Mouse (Mus musculus) midbrain, postnatal 0 days (tissue): ENCODE measurements at regions not wholly inside any gene's neighbourhood (a gene's known extent, or its start where the extent isn't known, plus 50 kb on each side); places are given as distances from the start of the nearest gene placed in this dataset.

Source experiments
- ATAC-seq: fragments of 200-750 bp; cut with Nextera tagmentation; 2 replicates; pipeline ENCODE4 v1.8.0; 2017; ENCODE audit warnings: moderate number of reproducible peaks, mild to moderate bottlenecking, moderate TSS enrichment, moderate library complexity; ENCODE audit not compliant: low FRiP score
- DNase-seq: peaks from one replicate; pipeline ENCODE4 v3.0.0-alpha.2; 2015; ENCODE audit warnings: low spot score
- H3K27ac ChIP-seq: fragments of 300-500 bp; sonication (generic); 2 replicates; pipeline ENCODE4 v1.5.1; 2014; ENCODE audit warnings: low read depth, mild to moderate bottlenecking, low read length, mixed read lengths
- H3K27me3 ChIP-seq: fragments of 300-500 bp; sonication (generic); 2 replicates; pipeline ENCODE4 v1.6.1; 2014; ENCODE audit warnings: low read length, control low read depth, mixed read lengths; ENCODE audit not compliant: insufficient read depth
- H3K36me3 ChIP-seq: fragments of 300-500 bp; sonication (generic); 2 replicates; pipeline ENCODE4 v1.6.1; 2014; ENCODE audit warnings: low read length, control low read depth, mixed read lengths; ENCODE audit not compliant: insufficient read depth
- H3K4me1 ChIP-seq: fragments of 300-500 bp; sonication (generic); 2 replicates; pipeline ENCODE4 v1.6.1; 2014; ENCODE audit warnings: mild to moderate bottlenecking, control low read depth, antibody characterized with exemption, low read length, mixed read lengths; ENCODE audit not compliant: insufficient read depth
- H3K4me2 ChIP-seq: fragments of 300-500 bp; sonication (generic); 2 replicates; pipeline ENCODE4 v1.6.1; 2014; ENCODE audit warnings: low read depth, mild to moderate bottlenecking, low read length, mixed read lengths; ENCODE audit not compliant: poor library complexity, severe bottlenecking
- H3K4me3 ChIP-seq: fragments of 300-500 bp; sonication (generic); 2 replicates; pipeline ENCODE4 v1.5.1; 2014; ENCODE audit warnings: low read depth, mild to moderate bottlenecking, low read length, moderate library complexity
- H3K9ac ChIP-seq: fragments of 300-500 bp; sonication (generic); replicated peaks from 2 replicates; pipeline ENCODE4 v1.6.1; 2014; ENCODE audit warnings: mild to moderate bottlenecking, low read length, moderate library complexity, mixed read lengths; ENCODE audit not compliant: poor library complexity, severe bottlenecking
- H3K9me3 ChIP-seq: fragments of 300-500 bp; sonication (generic); 2 replicates; pipeline ENCODE4 v1.6.1; 2016; ENCODE audit warnings: low read length, control low read depth
- CTCF ChIP-seq: IDR thresholded peaks from 2 replicates; pipeline ENCODE4 v1.5.1; 2016; ENCODE audit warnings: antibody characterized with exemption, mild to moderate bottlenecking
- WGBS: fragments of 180-500 bp; shearing (Covaris S2); extraction: QIAGEN DNeasy Blood & Tissue Kit; methylation state at CpG from one replicate; pipeline ENCODE4 v1.1.7; 2014; 5-methylcytosine and 5-hydroxymethylcytosine counted together

- Histone ChIP-seq H3K9ac (no peak overlapping the region), H3K27me3 (no peaks in the 10 kb centered on the region), H3K36me3 (no peaks in the 10 kb centered on the region), H3K9me3 (no peaks in the 10 kb centered on the region), H3K4me2 (peak overlapping the region; percentile 28), H3K4me3 (0 out of 2 replicates have a peak overlapping the region, but pooled peaks have one; percentile 3), H3K4me1 (0 out of 2 replicates have a peak, but pooled peaks cover 5% of the 10 kb centered on the region), H3K27ac (no peak overlapping the region)
- no peak for ATAC-seq
- 33% methylated on average over 23 of the region's 23 CpGs for WGBS
- TF ChIP-seq CTCF: no peak
- DNase-seq: peak; percentile 50
Measured at GRCm38 (mm10) chr7:136007796-136008455, 291.8 kb upstream of the Mki67 start.

GRCm38 (mm10) chr7:136008486-136008885 is 292.3 kb upstream of the Mki67 start:
- H3K4me3 ChIP-seq: no peak overlapping the region
- TF ChIP-seq CTCF: no peak
- H3K4me2 ChIP-seq: peak overlapping the region; percentile 28
- H3K9me3 ChIP-seq: no peaks in the 10 kb centered on the region
- DNase-seq (no peak), ATAC-seq (no peak)
- 33% methylated on average over 6 of the region's 6 CpGs for WGBS
- no peak overlapping the region for H3K9ac ChIP-seq
- no peaks in the 10 kb centered on the region for H3K36me3 ChIP-seq
- H3K4me1 ChIP-seq: 0 out of 2 replicates have a peak, but pooled peaks cover 5% of the 10 kb centered on the region
- H3K27me3 ChIP-seq: no peaks in the 10 kb centered on the region
- no peak overlapping the region for H3K27ac ChIP-seq

- Histone ChIP-seq H3K4me2 (no peak overlapping the region), H3K4me1 (0 out of 2 replicates have a peak, but pooled peaks cover 5% of the 10 kb centered on the region), H3K9me3 (no peaks in the 10 kb centered on the region), H3K4me3 (no peak overlapping the region), H3K9ac (no peak overlapping the region), H3K27me3 (no peaks in the 10 kb centered on the region), H3K27ac (no peak overlapping the region), H3K36me3 (no peaks in the 10 kb centered on the region)
- peak; percentile 70; the same call in 1 of the 2 replicates for ATAC-seq
- WGBS: 69% methylated on average over 7 of the region's 7 CpGs
- TF ChIP-seq CTCF: peak; percentile 65
- peak; percentile 89 for DNase-seq
Measured at GRCm38 (mm10) chr7:136010013-136010412, 293.9 kb upstream of the Mki67 start.

GRCm38 (mm10) chr7:136014706-136015105 is 298.5 kb upstream of the Mki67 start:
- H3K27me3 ChIP-seq: no peaks in the 10 kb centered on the region
- no peaks in the 10 kb centered on the region for H3K36me3 ChIP-seq
- H3K9ac ChIP-seq: no peak overlapping the region
- no peak overlapping the region for H3K27ac ChIP-seq
- no peak for TF ChIP-seq CTCF
- WGBS: 59% methylated on average over 4 of the region's 4 CpGs
- H3K4me1 ChIP-seq: no peaks in the 10 kb centered on the region
- H3K4me3 ChIP-seq: no peak overlapping the region
- ATAC-seq (no peak), DNase-seq (no peak)
- H3K9me3 ChIP-seq: no peaks in the 10 kb centered on the region
- no peak overlapping the region for H3K4me2 ChIP-seq

- H3K9me3 ChIP-seq: no peaks in the 10 kb centered on the region
- no peaks in the 10 kb centered on the region for H3K27me3 ChIP-seq
- DNase-seq (no peak), ATAC-seq (no peak)
- H3K9ac ChIP-seq: no peak overlapping the region
- no peak for TF ChIP-seq CTCF
- H3K4me3 ChIP-seq: no peak overlapping the region
- H3K36me3 ChIP-seq: no peaks in the 10 kb centered on the region
- no peak overlapping the region for H3K27ac ChIP-seq
- H3K4me2 ChIP-seq: no peak overlapping the region
- WGBS: 81% methylated on average over 8 of the region's 8 CpGs
- no peaks in the 10 kb centered on the region for H3K4me1 ChIP-seq
Measured at GRCm38 (mm10) chr7:136016918-136017317, 300.8 kb upstream of the Mki67 start.

GRCm38 (mm10) chr7:136020577-136020976 is 304.4 kb upstream of the Mki67 start:
- DNase-seq: no peak
- 75% methylated on average over 7 of the region's 7 CpGs for WGBS

More at GRCm38 (mm10) chr7:136020577-136020976, 304.4 kb upstream of the Mki67 start:
- H3K9me3 ChIP-seq: no peaks in the 10 kb centered on the region
- no peaks in the 10 kb centered on the region for H3K4me1 ChIP-seq
- H3K27me3 ChIP-seq: 0 out of 2 replicates have a peak, but pooled peaks cover 1% of the 10 kb centered on the region
- ATAC-seq: no peak
- no peak overlapping the region for H3K9ac ChIP-seq
- H3K27ac ChIP-seq: no peak overlapping the region
- H3K4me2 ChIP-seq: no peak overlapping the region
- no peak for TF ChIP-seq CTCF
- H3K36me3 ChIP-seq: no peaks in the 10 kb centered on the region
- H3K4me3 ChIP-seq: no peak overlapping the region
